26 mouse cellular contexts compared by ENCODE assay signal in genomic region chr4:135771592-135771991, GRCm38 (mm10). TPM values are rescaled to one million over a fixed set of nuclear protein-coding genes. Genes with fewer than 3 reads are reported as not detected.
"Had no signal": no experiment of that assay in that cellular context is flagged by ENCODE, and none has a peak within 500 bp of the region (broad histone marks: within the 10 kb centered on the region; RNA-seq: fewer than 3 reads in every experiment).

No protein-coding gene starts in this region.

- H3K4me3 ChIP-seq: limb, embryonic 10.5 days; limb, embryonic 13.5 days; liver, embryonic 12.5 days; liver, embryonic 15.5 days; lung, embryonic 15.5 days; megakaryocyte, embryonic 14.5 days; midbrain, embryonic 10.5 days; midbrain, embryonic 13.5 days; myocyte; neural tube, embryonic 13.5 days had no signal

- H3K27me3 ChIP-seq: limb, embryonic 13.5 days; lung, embryonic 15.5 days; midbrain, embryonic 13.5 days; neural tube, embryonic 13.5 days had no signal

- H3K36me3 ChIP-seq: limb, embryonic 10.5 days; limb, embryonic 13.5 days; liver, embryonic 12.5 days; liver, embryonic 15.5 days; lung, embryonic 15.5 days; midbrain, embryonic 10.5 days; midbrain, embryonic 13.5 days; neural tube, embryonic 13.5 days had no signal

- ATAC-seq: liver, embryonic 12.5 days; midbrain, embryonic 13.5 days; midbrain, embryonic 16.5 days had no signal

- H3K4me2 ChIP-seq: limb, embryonic 13.5 days; liver, embryonic 12.5 days; liver, embryonic 15.5 days; lung, embryonic 15.5 days; midbrain, embryonic 13.5 days; neural tube, embryonic 13.5 days had no signal

- H3K9ac ChIP-seq: limb, embryonic 13.5 days; liver, embryonic 12.5 days; liver, embryonic 15.5 days; lung, embryonic 15.5 days; midbrain, embryonic 13.5 days; neural tube, embryonic 13.5 days had no signal

- H3K9me3 ChIP-seq: limb, embryonic 10.5 days; limb, embryonic 13.5 days; liver, embryonic 12.5 days; liver, embryonic 15.5 days; lung, embryonic 15.5 days; megakaryocyte, embryonic 14.5 days; midbrain, embryonic 10.5 days; midbrain, embryonic 13.5 days; neural tube, embryonic 13.5 days had no signal

- H3K27ac ChIP-seq: limb, embryonic 10.5 days; limb, embryonic 13.5 days; liver, embryonic 12.5 days; liver, embryonic 15.5 days; lung, embryonic 15.5 days; midbrain, embryonic 10.5 days; midbrain, embryonic 13.5 days; neural tube, embryonic 13.5 days; stomach, postnatal 0 days had no signal

- DNase-seq: kidney, postnatal 14 days; kidney, postnatal 4 days; liver; lung, adult 18-20 months; lung, postnatal 10 days; lung, postnatal 36 days; retina, postnatal 1 day; right cerebral cortex, postnatal 25 days; thymus, adult 2 months; thymus, postnatal 14 days; thymus, postnatal 4 days had no signal

- H3K4me1 ChIP-seq: limb, embryonic 10.5 days; limb, embryonic 13.5 days; liver, embryonic 12.5 days; liver, embryonic 15.5 days; lung, embryonic 15.5 days; midbrain, embryonic 13.5 days; neural tube, embryonic 13.5 days had no signal

RNA-seq across cellular contexts. Expression of gene Myom3, which starts 12.1 kb away (rescaled TPM):
- total RNA-seq: monocyte, adult 5-6 weeks had no signal

RNA-seq across cellular contexts. Expression of gene Il22ra1, which starts 43.6 kb away (rescaled TPM):
- total RNA-seq: layer of hippocampus, adult 18-20 months; monocyte, adult 5-6 weeks; neutrophil, adult 5-6 weeks had no signal
- polyA plus RNA-seq: limb, embryonic 10.5 days; limb, embryonic 13.5 days; midbrain, embryonic 10.5 days; midbrain, embryonic 13.5 days; midbrain, embryonic 16.5 days; neural tube, embryonic 13.5 days had no signal
